Mouse (Mus musculus): ENCODE measurements around the gene Taf15. TPM values are rescaled to one million over a fixed set of nuclear protein-coding genes. Genes with fewer than 3 reads are reported as not detected.
"Not testable (repeated sequence)": the region's sequence is repeated elsewhere in the genome, so short reads cannot be mapped to it uniquely, and the experiment has no call there.

Taf15 gene
- polyA plus RNA-seq, 1 experiment from 2014 or later = 20.4 TPM

DNA sequence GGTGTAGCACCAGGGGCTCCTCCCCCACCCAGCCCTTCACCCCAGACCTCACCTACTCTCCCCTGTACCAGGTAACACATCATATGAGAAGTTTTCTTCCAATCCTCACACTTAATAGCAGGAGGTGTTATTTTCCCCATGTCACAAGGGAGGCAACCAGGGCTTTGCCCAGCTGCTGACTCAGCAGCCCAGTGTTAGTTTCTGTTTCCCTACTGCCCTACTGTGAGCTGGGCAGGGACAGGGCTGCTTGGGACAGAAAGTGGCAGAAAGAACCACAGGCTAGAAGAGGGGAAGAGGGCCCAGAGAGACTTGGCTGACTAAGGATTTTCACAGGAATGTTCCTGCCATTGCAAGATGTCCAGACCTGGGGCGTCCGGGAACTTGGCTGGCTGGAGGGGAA lies 68.0 kb downstream of the Taf15 start:
- H3K36me3 ChIP-seq (ENCODE audit: control insufficient read depth, insufficient read depth, low read length) = no peaks in the 10 kb centered on the region
- no peaks in the 10 kb centered on the region for H3K27me3 ChIP-seq (ENCODE audit: control insufficient read depth, insufficient read depth, low read length)
- H3K9me3 ChIP-seq (ENCODE audit: control insufficient read depth, low read length) = no peaks in the 10 kb centered on the region
- H3K4me1 ChIP-seq (ENCODE audit: control insufficient read depth, insufficient read depth, low read length) = no peaks in the 10 kb centered on the region
- no peak overlapping the region for H3K27ac ChIP-seq (ENCODE audit: low read depth, low read length)
- no peak for ATAC-seq (ENCODE audit: low read depth)
- no peak overlapping the region for H3K4me2 ChIP-seq (ENCODE audit: low read depth, low read length)
- 100% methylated on average over 2 of the region's 2 CpGs for WGBS
- H3K4me3 ChIP-seq (ENCODE audit: low read depth, low read length) = no peak overlapping the region
- no peak overlapping the region for H3K9ac ChIP-seq (replicated peaks; ENCODE audit: low read depth, low read length)

DNA sequence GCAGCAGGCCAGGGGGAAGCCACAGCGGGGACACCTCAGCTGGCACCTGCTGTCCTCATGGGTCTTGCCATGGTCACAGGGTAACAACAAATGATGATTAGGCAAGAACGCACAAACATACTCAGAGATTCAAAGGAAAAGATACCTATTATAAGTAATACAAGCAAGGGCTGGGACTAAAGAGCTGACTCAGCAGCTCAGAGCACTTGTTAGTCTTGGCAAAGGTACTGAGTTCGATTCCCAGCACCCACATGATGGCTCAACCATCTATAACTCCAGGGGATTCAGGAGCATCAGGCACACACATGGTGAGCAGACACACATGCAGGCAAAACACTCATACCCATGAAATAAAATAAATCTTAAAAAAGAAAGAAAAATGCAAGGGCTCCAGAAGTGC lies 68.5 kb downstream of the Taf15 start:
- H3K4me3 ChIP-seq (ENCODE audit: low read depth, low read length) = no peak overlapping the region
- H3K9ac ChIP-seq (replicated peaks; ENCODE audit: low read depth, low read length) = no peak overlapping the region
- no peaks in the 10 kb centered on the region for H3K36me3 ChIP-seq (ENCODE audit: control insufficient read depth, insufficient read depth, low read length)
- no peaks in the 10 kb centered on the region for H3K9me3 ChIP-seq (ENCODE audit: control insufficient read depth, low read length)
- H3K4me1 ChIP-seq (ENCODE audit: control insufficient read depth, insufficient read depth, low read length) = no peaks in the 10 kb centered on the region
- H3K27me3 ChIP-seq (ENCODE audit: control insufficient read depth, insufficient read depth, low read length) = no peaks in the 10 kb centered on the region
- WGBS = 87% methylated on average over 3 of the region's 3 CpGs
- ATAC-seq (ENCODE audit: low read depth) = no peak
- H3K27ac ChIP-seq (ENCODE audit: low read depth, low read length) = no peak overlapping the region
- no peak overlapping the region for H3K4me2 ChIP-seq (ENCODE audit: low read depth, low read length)

DNA sequence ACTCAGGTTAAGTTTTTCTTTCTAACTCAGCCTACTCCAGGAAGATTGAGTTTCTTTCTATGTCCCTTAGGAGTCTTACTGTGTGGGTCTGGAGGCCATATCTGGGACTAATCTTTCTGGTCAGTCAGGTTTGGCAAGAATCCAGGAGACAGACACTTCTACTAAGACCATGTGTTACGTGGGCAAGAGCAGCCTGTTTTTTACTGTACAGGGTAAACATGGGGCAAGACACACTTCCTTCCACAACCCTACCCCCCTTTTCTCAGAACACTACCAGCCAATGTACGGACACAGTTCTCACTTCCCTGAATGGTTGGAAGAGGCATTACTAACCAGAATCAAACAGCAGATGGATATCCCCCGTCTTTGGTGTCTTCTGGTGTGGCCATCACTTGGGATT lies 71.3 kb downstream of the Taf15 start:
- H3K9me3 ChIP-seq (ENCODE audit: control insufficient read depth, low read length) = no peaks in the 10 kb centered on the region
- ATAC-seq (ENCODE audit: low read depth) = no peak
- H3K27ac ChIP-seq (ENCODE audit: low read depth, low read length) = no peak overlapping the region
- H3K4me1 ChIP-seq (ENCODE audit: control insufficient read depth, insufficient read depth, low read length) = no peaks in the 10 kb centered on the region
- no peak overlapping the region for H3K4me3 ChIP-seq (ENCODE audit: low read depth, low read length)
- H3K36me3 ChIP-seq (ENCODE audit: control insufficient read depth, insufficient read depth, low read length) = no peaks in the 10 kb centered on the region
- 78% methylated on average over 3 of the region's 3 CpGs for WGBS
- no peak overlapping the region for H3K9ac ChIP-seq (replicated peaks; ENCODE audit: low read depth, low read length)
- no peaks in the 10 kb centered on the region for H3K27me3 ChIP-seq (ENCODE audit: control insufficient read depth, insufficient read depth, low read length)
- no peak overlapping the region for H3K4me2 ChIP-seq (ENCODE audit: low read depth, low read length)

DNA sequence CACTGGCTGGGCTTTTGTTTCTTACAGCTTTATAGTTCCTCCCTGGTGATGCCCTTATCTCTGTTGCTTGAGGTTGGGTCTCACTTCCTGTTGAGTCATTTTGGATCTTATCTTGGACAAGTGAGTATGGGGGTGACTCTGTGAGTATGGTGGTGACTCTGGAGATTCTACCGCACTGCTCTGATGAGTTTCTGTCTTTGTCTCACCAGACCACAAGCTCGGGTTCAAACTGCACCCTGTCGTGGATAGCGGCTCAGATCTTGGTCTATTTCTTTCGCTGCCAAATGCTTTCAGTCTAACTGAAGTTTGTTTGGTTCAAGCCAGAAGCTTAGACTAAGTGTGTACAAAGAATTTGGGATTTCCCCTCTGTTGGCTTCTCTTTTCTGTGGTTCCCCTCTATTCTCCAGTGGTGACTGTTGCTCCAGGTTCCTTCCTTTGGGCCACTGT lies 77.3 kb downstream of the Taf15 start:
- no peak overlapping the region for H3K4me2 ChIP-seq (ENCODE audit: low read depth, low read length)
- no peak overlapping the region for H3K4me3 ChIP-seq (ENCODE audit: low read depth, low read length)
- ATAC-seq (ENCODE audit: low read depth) = no peak
- H3K27ac ChIP-seq (ENCODE audit: low read depth, low read length) = no peak overlapping the region
- WGBS = 95% methylated on average over 5 of the region's 5 CpGs
- no peaks in the 10 kb centered on the region for H3K4me1 ChIP-seq (ENCODE audit: control insufficient read depth, insufficient read depth, low read length)
- no peak overlapping the region for H3K9ac ChIP-seq (replicated peaks; ENCODE audit: low read depth, low read length)
- H3K9me3 ChIP-seq (ENCODE audit: control insufficient read depth, low read length) = no peaks in the 10 kb centered on the region
- H3K36me3 ChIP-seq (ENCODE audit: control insufficient read depth, insufficient read depth, low read length) = no peaks in the 10 kb centered on the region
- no peaks in the 10 kb centered on the region for H3K27me3 ChIP-seq (ENCODE audit: control insufficient read depth, insufficient read depth, low read length)

DNA sequence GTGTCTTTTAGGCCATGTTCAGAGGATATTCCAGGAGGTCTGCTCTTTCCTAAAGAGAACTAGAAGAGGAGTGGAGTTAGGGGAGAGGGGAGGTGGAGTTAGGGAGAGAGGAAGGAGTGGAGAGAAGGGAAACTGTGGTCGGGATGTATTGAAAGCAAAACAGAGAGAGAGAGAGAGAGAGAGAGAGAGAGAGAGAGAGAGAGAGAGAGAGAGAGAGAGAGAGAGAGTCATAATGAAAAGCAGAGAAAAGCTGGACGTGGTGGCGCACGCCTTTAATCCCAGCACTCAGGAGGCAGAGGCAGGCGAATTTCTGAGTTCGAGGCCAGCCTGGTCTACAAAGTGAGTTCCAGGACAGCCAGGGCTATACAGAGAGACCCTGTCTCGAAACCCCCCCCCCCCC lies 78.2 kb downstream of the Taf15 start:
- H3K27ac ChIP-seq (ENCODE audit: low read depth, low read length); H3K9ac ChIP-seq (replicated peaks; ENCODE audit: low read depth, low read length); H3K4me2 ChIP-seq (ENCODE audit: low read depth, low read length); H3K9me3 ChIP-seq (ENCODE audit: control insufficient read depth, low read length); ATAC-seq (ENCODE audit: low read depth); H3K27me3 ChIP-seq (ENCODE audit: control insufficient read depth, insufficient read depth, low read length); H3K4me3 ChIP-seq (ENCODE audit: low read depth, low read length); H3K4me1 ChIP-seq (ENCODE audit: control insufficient read depth, insufficient read depth, low read length); H3K36me3 ChIP-seq (ENCODE audit: control insufficient read depth, insufficient read depth, low read length): not testable (repeated sequence)
- WGBS = 89% methylated on average over 7 of the region's 7 CpGs

DNA sequence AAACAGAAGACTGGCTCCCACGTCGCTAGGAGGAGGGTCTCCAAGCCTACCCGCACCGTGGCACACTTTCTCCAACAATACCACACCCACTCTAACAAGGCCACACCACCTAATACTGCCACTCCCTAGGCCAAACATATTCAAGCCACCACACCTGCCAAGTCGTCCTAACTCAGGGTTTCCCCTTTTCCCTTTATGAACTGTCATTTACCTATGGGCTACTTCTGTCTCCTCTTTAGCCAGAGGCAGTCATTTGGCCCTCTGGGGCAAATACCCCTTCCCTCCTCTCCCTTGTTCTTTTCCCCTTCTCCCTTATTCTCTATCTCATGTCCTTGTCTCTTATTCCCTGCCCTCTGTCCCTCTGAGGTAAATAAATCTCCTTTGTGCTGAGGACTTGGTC lies 78.8 kb downstream of the Taf15 start:
- Histone ChIP-seq H3K4me3 (ENCODE audit: low read depth, low read length) (no peak overlapping the region), H3K9me3 (ENCODE audit: control insufficient read depth, low read length) (no peaks in the 10 kb centered on the region), H3K27ac (ENCODE audit: low read depth, low read length) (no peak overlapping the region), H3K4me1 (ENCODE audit: control insufficient read depth, insufficient read depth, low read length) (no peaks in the 10 kb centered on the region), H3K36me3 (ENCODE audit: control insufficient read depth, insufficient read depth, low read length) (no peaks in the 10 kb centered on the region), H3K4me2 (ENCODE audit: low read depth, low read length) (no peak overlapping the region), H3K27me3 (ENCODE audit: control insufficient read depth, insufficient read depth, low read length) (no peaks in the 10 kb centered on the region), H3K9ac (replicated peaks; ENCODE audit: low read depth, low read length) (no peak overlapping the region)
- ATAC-seq (ENCODE audit: low read depth) = no peak
- 87% methylated on average over 5 of the region's 5 CpGs for WGBS

Other genes with a start within 250 kb of the Taf15 start
- 0.16 TPM in 1 of 2 replicates, not detected in the other for gene Slfn14, start 186.4 kb upstream of the Taf15 start, polyA plus RNA-seq (2014; fragmentation: Nextera tagmentation; extraction: Ambion mirVana)
- gene Ap2b1, start 174.1 kb upstream of the Taf15 start, polyA plus RNA-seq (2014; fragmentation: Nextera tagmentation; extraction: Ambion mirVana) = 155 and 160 TPM in 2 replicates
- gene Pex12, start 170.5 kb upstream of the Taf15 start, polyA plus RNA-seq (2014; fragmentation: Nextera tagmentation; extraction: Ambion mirVana) = 16.3 and 16.8 TPM in 2 replicates
- 21.3 and 24.0 TPM in 2 replicates for gene Rasl10b, start 63.9 kb upstream of the Taf15 start, polyA plus RNA-seq (2014; fragmentation: Nextera tagmentation; extraction: Ambion mirVana)
- 0.17 and 0.70 TPM in 2 replicates for gene Gas2l2, start 43.6 kb upstream of the Taf15 start, polyA plus RNA-seq (2014; fragmentation: Nextera tagmentation; extraction: Ambion mirVana)
- gene 1700020L24Rik, start 35.4 kb upstream of the Taf15 start, polyA plus RNA-seq (2014; fragmentation: Nextera tagmentation; extraction: Ambion mirVana) = 0.62 and 0.76 TPM in 2 replicates
- 1.9 and 5.7 TPM in 2 replicates for gene Mmp28, start 10.0 kb upstream of the Taf15 start, polyA plus RNA-seq (2014; fragmentation: Nextera tagmentation; extraction: Ambion mirVana)
- gene Heatr9, start 49.1 kb downstream of the Taf15 start, polyA plus RNA-seq (2014; fragmentation: Nextera tagmentation; extraction: Ambion mirVana) = not detected in 2 replicates
- gene Ccl5, start 57.4 kb downstream of the Taf15 start, polyA plus RNA-seq (2014; fragmentation: Nextera tagmentation; extraction: Ambion mirVana) = not detected in 2 replicates
- 1.4 and 4.0 TPM in 2 replicates for gene Ccl9, start 105.5 kb downstream of the Taf15 start, polyA plus RNA-seq (2014; fragmentation: Nextera tagmentation; extraction: Ambion mirVana)
- 1.5 and 2.7 TPM in 2 replicates for gene Ccl6, start 120.0 kb downstream of the Taf15 start, polyA plus RNA-seq (2014; fragmentation: Nextera tagmentation; extraction: Ambion mirVana)
- gene Rpl9-ps1, start 172.5 kb downstream of the Taf15 start, polyA plus RNA-seq (2014; fragmentation: Nextera tagmentation; extraction: Ambion mirVana) = not detected in 2 replicates
- gene Ccl3, start 176.3 kb downstream of the Taf15 start, polyA plus RNA-seq (2014; fragmentation: Nextera tagmentation; extraction: Ambion mirVana) = 1.2 and 2.3 TPM in 2 replicates
- 0.58 and 0.67 TPM in 2 replicates for gene Ccl4, start 189.5 kb downstream of the Taf15 start, polyA plus RNA-seq (2014; fragmentation: Nextera tagmentation; extraction: Ambion mirVana)
- 0.57 TPM in 1 of 2 replicates, not detected in the other for gene Wfdc17, start 230.9 kb downstream of the Taf15 start, polyA plus RNA-seq (2014; fragmentation: Nextera tagmentation; extraction: Ambion mirVana)
- gene Wfdc18, start 235.9 kb downstream of the Taf15 start, polyA plus RNA-seq (2014; fragmentation: Nextera tagmentation; extraction: Ambion mirVana) = not detected in 2 replicates